Mouse (Mus musculus) left cerebral cortex, adult 9 months (tissue): ENCODE data around the gene Zfp458.
A peak's percentile ranks its signal among the peaks of the same experiment; 100 is the strongest.
"Not testable (repeated sequence)": the region's sequence is repeated elsewhere in the genome, so short reads cannot be mapped to it uniquely, and the experiment has no call there.

Experiments
- DNase-seq, 2 experiments: peaks; one replicate each; pipeline ENCODE4 v3.0.0; 2022; ENCODE audit warnings: low spot score in 2 of 2

Gene Zfp458

GRCm38 (mm10) chr13:67278314-67278713 is at the start of gene Zfp458:
TSS of gene Zfp458 (minus strand) at chr13:67278466.
- peak; percentile 7 to 35 for DNase-seq

- DNase-seq: no peak
Observed at GRCm38 (mm10) chr13:67306718-67307117, 28.5 kb upstream of the Zfp458 start.

- DNase-seq: peak; percentile 88 to 94
Observed at GRCm38 (mm10) chr13:67305822-67306672, 27.8 kb upstream of the Zfp458 start, which contains the start of gene Zfp457. TSS of gene Zfp457 (minus strand) at chr13:67306485.

- not testable (repeated sequence) for DNase-seq
Observed at GRCm38 (mm10) chr13:67269383-67270065, 8.7 kb downstream of the Zfp458 start.

- peak; percentile 73 to 86 for DNase-seq
Observed at GRCm38 (mm10) chr13:67268568-67269369, 9.5 kb downstream of the Zfp458 start.

- DNase-seq: no peak
Observed at GRCm38 (mm10) chr13:67214015-67214607, 64.2 kb downstream of the Zfp458 start.
